Mouse (Mus musculus): Measurements from ENCODE around the gene Atf6b.

GRCm38 (mm10) chr17:34629796-34630603 lies 16.9 kb upstream of the Atf6b start:
- TF ChIP-seq POLR2A (IDR thresholded peaks at IDR 0.05; ENCODE audit: control insufficient read depth in 1 of 2, insufficient read depth in 1 of 2, low read depth in 1 of 2, low read length in 2 of 2, poor library complexity in 1 of 2) (no peak), USF1 (IDR thresholded peaks at IDR 0.05; ENCODE audit: low read depth, low read length) (no peak), GABPA (IDR thresholded peaks at IDR 0.05; ENCODE audit: low read depth, low read length) (no peak), KAT2A (conservative IDR thresholded peaks at IDR 0.05; ENCODE audit: low read depth, low read length) (no peak), CTCF (IDR thresholded peaks at IDR 0.05 in 2 of 3, conservative IDR thresholded peaks at IDR 0.05 in 1 of 3; ENCODE audit: control insufficient read depth in 1 of 3, insufficient read depth in 1 of 3, low read depth in 2 of 3, low read length in 3 of 3, poor library complexity in 1 of 3, severe bottlenecking in 1 of 3) (no peak), HCFC1 (IDR thresholded peaks at IDR 0.05; ENCODE audit: low read depth, low read length) (no peak), POLR2AphosphoS5 (IDR thresholded peaks at IDR 0.05; ENCODE audit: borderline replicate concordance, low read depth, low read length) (no peak)

All from MEL (cell line).